Mouse (Mus musculus) embryonic facial prominence, embryonic 11.5 days (tissue): ENCODE results near the gene Tbx1. TPM values are rescaled to one million over a fixed set of nuclear protein-coding genes. Genes with fewer than 3 reads are reported as not detected.

Experiments
- ATAC-seq: fragments of 200-750 bp; cut with Nextera tagmentation; replicated peaks from 2 replicates; pipeline ENCODE4 v1.8.0; 2017; ENCODE audit warnings: low read depth; ENCODE audit not compliant: insufficient number of reproducible peaks, low FRiP score, low TSS enrichment
- DNase-seq: peaks from one replicate; pipeline ENCODE4 v3.0.0-alpha.2; 2015; ENCODE audit warnings: low spot score
- H3K27ac ChIP-seq: fragments of 300-500 bp; sonication (generic); replicated peaks from 2 replicates; pipeline ENCODE4 v1.5.1; 2014; ENCODE audit warnings: mild to moderate bottlenecking, low read depth, low read length, control low read depth
- H3K27me3 ChIP-seq: fragments of 300-500 bp; sonication (generic); 2 replicates; pipeline ENCODE4 v1.6.1; 2014; ENCODE audit warnings: mild to moderate bottlenecking, low read length, moderate library complexity, mixed read lengths; ENCODE audit not compliant: control insufficient read depth, insufficient read depth
- H3K36me3 ChIP-seq: fragments of 300-500 bp; sonication (generic); replicated peaks from 2 replicates; pipeline ENCODE4 v1.6.1; 2014; ENCODE audit warnings: low read depth, mild to moderate bottlenecking, low read length, moderate library complexity, mixed read lengths; ENCODE audit not compliant: control insufficient read depth, insufficient read depth
- H3K4me1 ChIP-seq: fragments of 300-500 bp; sonication (generic); 2 replicates; pipeline ENCODE4 v1.6.1; 2014; ENCODE audit warnings: low read length, mixed read lengths; ENCODE audit not compliant: control insufficient read depth, insufficient read depth
- H3K4me2 ChIP-seq: fragments of 300-500 bp; sonication (generic); 2 replicates; pipeline ENCODE4 v1.6.1; 2014; ENCODE audit warnings: low read depth, mild to moderate bottlenecking, control low read depth, low read length, moderate library complexity
- H3K4me3 ChIP-seq: fragments of 300-500 bp; sonication (generic); 2 replicates; pipeline ENCODE4 v1.5.1; 2014; ENCODE audit warnings: low read depth, low read length, control low read depth
- H3K9ac ChIP-seq: fragments of 300-500 bp; sonication (generic); replicated peaks from 2 replicates; pipeline ENCODE4 v1.6.1; 2014; ENCODE audit warnings: mild to moderate bottlenecking, control low read depth, low read length
- H3K9me3 ChIP-seq: fragments of 300-500 bp; sonication (generic); replicated peaks from 2 replicates; pipeline ENCODE4 v1.6.1; 2016; ENCODE audit warnings: mild to moderate bottlenecking, low read length, inconsistent platforms, mixed read lengths; ENCODE audit not compliant: control insufficient read depth
- WGBS: fragments of 180-500 bp; shearing (Covaris S2); extraction: QIAGEN DNeasy Blood & Tissue Kit; methylation state at CpG from one replicate; pipeline ENCODE4 v1.1.7; 2014; 5-methylcytosine and 5-hydroxymethylcytosine counted together
- polyA plus RNA-seq: library from polyadenylated mRNA; unstranded; fragments of >200 nt; fragmentation: Nextera tagmentation; extraction: Ambion mirVana; gene quantifications from 2 replicates; pipeline ENCODE4 v1.2.1, GENCODE M21; 2014

Gene Tbx1
- polyA plus RNA-seq, 1 experiment from 2014 or later = 6.3 TPM

DNA sequence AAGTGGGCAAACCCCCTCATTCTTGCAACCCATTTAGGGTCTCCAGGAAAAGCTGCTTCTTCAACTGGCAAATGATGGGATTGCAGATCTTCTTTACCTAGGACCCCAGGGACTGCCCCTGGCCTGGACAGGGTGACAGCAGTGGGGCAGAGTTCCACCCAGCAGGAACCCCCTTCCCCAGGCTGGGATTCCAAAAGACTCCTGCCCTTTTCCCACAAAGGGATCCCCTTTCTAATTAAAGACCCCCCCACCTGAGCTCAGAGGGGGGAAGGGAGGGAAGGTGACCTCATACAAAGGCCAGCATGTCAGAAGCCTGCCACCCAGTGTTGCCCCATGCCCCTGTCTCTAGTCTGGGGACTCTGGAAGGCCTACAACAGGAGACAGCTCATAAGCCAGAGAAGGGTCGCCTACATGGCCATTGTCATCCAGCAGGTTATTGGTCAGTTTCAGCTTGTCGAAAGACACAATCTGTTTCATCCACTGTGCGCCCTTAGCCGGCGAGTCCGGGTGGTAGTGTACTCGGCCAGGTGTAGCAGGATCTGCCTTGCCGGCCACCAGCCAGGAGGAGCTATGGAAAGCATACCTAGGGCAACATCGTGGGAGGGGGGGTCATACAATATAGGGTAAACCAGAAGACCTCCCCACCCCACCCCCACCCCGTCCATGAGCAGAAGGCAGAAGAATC, 6.7 kb downstream of the Tbx1 start:
- WGBS = 19% methylated on average over 10 of the region's 10 CpGs
- ATAC-seq (no peak), DNase-seq (no peak)
- Histone ChIP-seq H3K4me3 (no peak overlapping the region), H3K9ac (no peak overlapping the region), H3K4me1 (peaks cover 24% of the 10 kb centered on the region), H3K27ac (no peak overlapping the region), H3K4me2 (no peak overlapping the region), H3K27me3 (peaks cover 89% of the 10 kb centered on the region), H3K9me3 (no peaks in the 10 kb centered on the region), H3K36me3 (no peaks in the 10 kb centered on the region)

DNA sequence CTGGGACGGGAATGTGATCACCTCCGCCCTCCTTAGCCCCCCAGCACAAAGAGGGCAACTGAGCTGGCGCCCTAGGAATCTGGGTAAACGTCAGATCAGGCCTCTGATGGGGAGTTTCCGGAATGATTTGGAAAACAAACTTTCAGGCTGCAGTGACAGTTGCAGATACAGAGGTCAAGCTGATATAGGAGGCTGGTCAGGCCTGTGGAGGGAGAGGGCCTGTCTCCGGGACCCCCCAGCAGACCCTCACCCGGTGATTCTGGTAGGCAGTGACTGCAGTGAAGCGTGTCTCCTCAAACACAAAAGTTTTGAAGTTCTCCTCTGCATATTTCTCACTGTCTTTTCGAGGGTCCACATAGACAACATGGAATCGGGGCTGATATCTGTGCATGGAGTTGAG, 7.3 kb downstream of the Tbx1 start:
- ATAC-seq = no peak
- Histone ChIP-seq H3K27ac (no peak overlapping the region), H3K27me3 (peaks cover 87% of the 10 kb centered on the region), H3K4me2 (no peak overlapping the region; the same call in 1 of the 2 replicates), H3K9me3 (no peaks in the 10 kb centered on the region), H3K36me3 (no peaks in the 10 kb centered on the region), H3K9ac (no peak overlapping the region), H3K4me3 (no peak overlapping the region), H3K4me1 (peaks cover 18% of the 10 kb centered on the region)
- no peak for DNase-seq
- 12% methylated on average over 10 of the region's 10 CpGs for WGBS

DNA sequence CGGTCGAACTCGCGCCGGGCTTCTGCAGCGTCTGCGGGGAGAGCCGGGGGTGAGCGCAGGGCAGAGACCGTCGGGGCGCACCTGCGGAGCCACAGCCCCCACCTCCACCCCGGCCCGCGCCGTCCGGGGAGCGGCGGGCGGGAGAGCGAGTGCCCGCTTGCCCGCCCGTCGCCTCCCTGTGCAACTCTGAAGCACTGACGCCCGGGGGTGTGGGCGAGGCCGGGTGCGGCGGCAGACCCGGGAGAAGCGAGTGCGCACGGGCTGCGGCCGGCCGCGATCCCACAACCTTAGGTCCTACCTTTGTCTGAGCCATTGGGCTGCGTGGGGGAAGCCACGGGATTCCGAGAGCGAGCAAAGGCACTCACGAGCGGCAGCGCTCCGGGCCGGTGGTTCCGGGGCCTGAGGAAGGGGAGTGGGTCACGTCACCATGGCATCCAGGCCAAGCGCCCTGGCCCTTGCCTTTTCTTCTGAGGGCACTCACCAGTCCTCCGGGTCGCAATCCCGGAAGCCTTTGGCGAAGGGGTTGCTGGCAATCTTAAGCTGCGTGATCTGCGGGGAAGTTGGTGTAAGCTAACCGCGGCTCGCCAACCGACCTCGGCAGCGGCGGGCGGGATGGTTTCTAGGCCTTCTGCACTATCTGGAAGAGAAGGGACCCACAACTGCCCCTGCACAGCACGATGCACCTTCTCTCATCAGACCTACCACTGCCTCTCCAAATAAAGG, 7.9 kb downstream of the Tbx1 start:
- Histone ChIP-seq H3K4me1 (peaks cover 17% of the 10 kb centered on the region), H3K9me3 (no peaks in the 10 kb centered on the region), H3K27me3 (peaks cover 82% of the 10 kb centered on the region), H3K9ac (peak overlapping the region; percentile 52), H3K4me2 (peak overlapping the region; percentile 56), H3K4me3 (peak overlapping the region; percentile 30), H3K27ac (no peak overlapping the region), H3K36me3 (no peaks in the 10 kb centered on the region)
- no peak for ATAC-seq
- DNase-seq = peak; percentile 38
- WGBS = under 1% methylated on average over 61 of the region's 67 CpGs

DNA sequence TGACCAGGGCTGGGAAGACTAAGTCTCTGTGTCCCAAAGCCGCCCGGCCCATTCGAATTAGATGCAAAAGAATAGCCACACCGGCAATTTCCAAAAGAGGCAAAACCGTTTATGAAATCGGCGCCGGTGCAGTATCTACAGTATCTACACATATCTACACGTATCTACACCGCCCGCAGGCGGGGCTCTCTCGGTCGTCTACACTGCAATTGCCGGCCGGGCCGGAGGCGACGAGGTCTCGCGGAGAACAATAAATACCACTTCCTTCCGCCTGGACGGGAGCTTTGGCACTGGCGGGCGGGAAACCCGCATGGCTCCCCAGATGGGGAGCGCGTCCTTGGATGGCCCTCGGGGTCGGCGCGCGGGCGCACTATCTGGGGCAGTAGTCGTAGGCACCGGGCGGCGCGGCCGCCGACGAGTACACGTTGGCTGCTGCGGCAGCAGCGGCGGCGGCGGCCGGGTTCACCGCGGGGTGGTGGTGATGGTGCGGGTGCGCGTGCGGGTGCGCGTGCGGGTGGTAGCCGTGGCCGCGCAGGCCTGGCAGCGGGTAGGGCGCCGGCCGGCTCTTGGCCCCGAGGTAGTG, 8.8 kb downstream of the Tbx1 start:
- WGBS = 1% methylated on average over 53 of the region's 66 CpGs
- H3K4me2 ChIP-seq = peak overlapping the region; percentile 56
- no peaks in the 10 kb centered on the region for H3K9me3 ChIP-seq
- H3K9ac ChIP-seq = peak overlapping the region; percentile 52
- H3K27me3 ChIP-seq = peaks cover 77% of the 10 kb centered on the region
- no peaks in the 10 kb centered on the region for H3K36me3 ChIP-seq
- H3K27ac ChIP-seq = no peak overlapping the region; the same call in 1 of the 2 replicates
- ATAC-seq = no peak
- peaks cover 17% of the 10 kb centered on the region for H3K4me1 ChIP-seq
- DNase-seq = peak; percentile 42
- H3K4me3 ChIP-seq = peak overlapping the region; percentile 30

DNA sequence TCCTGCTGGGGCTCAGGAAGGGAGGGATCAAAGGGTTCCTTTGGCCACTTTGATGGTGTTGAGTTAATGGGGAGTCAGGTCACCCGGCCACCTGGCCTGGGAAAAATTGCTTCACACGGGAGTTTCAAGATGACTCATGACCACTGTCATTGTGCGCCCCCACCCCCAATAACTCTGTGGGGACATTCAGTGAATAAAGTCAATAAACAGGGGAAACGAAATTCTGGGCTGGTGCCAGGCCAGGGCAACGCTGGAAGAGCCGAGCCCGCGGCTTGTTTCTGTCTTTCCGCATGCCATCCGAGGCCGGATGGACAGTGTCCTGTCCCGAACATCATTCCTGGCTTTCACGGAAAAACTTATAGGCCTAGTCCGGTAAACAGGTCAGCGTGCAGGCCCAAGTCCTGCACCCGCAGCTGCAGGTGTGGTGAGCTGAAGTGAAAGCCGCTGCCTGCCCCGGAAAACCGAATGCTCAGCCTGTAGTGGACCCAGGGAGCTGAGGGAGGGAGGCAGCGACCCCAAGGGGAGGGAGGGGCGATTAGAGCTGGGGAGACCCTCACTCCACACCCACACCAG, 9.3 kb downstream of the Tbx1 start:
- Histone ChIP-seq H3K4me2 (peak overlapping the region; percentile 56), H3K4me3 (peak overlapping the region; percentile 30), H3K36me3 (no peaks in the 10 kb centered on the region), H3K9me3 (no peaks in the 10 kb centered on the region), H3K27me3 (peaks cover 71% of the 10 kb centered on the region), H3K27ac (no peak overlapping the region), H3K9ac (peak overlapping the region; percentile 18; the same call in 1 of the 2 replicates), H3K4me1 (peaks cover 12% of the 10 kb centered on the region)
- 2% methylated on average over 21 of the region's 21 CpGs for WGBS
- DNase-seq (no peak), ATAC-seq (no peak)

DNA sequence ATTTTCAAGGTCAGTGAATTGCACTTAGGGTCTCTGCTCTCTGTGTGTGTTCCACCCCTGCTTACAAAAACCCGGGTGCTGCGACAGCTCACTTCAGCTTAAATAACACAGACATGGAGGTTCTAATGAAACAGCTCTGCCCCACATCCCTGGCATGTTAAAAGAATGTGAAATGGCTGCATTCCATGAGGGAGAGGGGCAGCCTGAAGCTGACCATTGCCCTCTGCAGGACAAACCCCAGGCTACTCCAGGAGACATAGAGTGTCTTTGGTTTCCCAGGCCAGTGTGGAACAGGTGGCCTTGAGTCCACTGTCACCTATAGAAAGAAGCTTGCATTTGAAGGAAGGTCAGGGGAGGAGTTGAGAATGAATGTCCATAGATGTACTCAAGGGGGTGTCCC, 10.1 kb downstream of the Tbx1 start:
- no peak overlapping the region for H3K27ac ChIP-seq
- no peak overlapping the region for H3K9ac ChIP-seq
- H3K36me3 ChIP-seq = no peaks in the 10 kb centered on the region
- 17% methylated on average over 2 of the region's 2 CpGs for WGBS
- no peak overlapping the region for H3K4me3 ChIP-seq
- peaks cover 64% of the 10 kb centered on the region for H3K27me3 ChIP-seq
- ATAC-seq = no peak
- DNase-seq = no peak
- no peaks in the 10 kb centered on the region for H3K9me3 ChIP-seq
- peaks cover 12% of the 10 kb centered on the region for H3K4me1 ChIP-seq
- no peak overlapping the region; the same call in 1 of the 2 replicates for H3K4me2 ChIP-seq

DNA sequence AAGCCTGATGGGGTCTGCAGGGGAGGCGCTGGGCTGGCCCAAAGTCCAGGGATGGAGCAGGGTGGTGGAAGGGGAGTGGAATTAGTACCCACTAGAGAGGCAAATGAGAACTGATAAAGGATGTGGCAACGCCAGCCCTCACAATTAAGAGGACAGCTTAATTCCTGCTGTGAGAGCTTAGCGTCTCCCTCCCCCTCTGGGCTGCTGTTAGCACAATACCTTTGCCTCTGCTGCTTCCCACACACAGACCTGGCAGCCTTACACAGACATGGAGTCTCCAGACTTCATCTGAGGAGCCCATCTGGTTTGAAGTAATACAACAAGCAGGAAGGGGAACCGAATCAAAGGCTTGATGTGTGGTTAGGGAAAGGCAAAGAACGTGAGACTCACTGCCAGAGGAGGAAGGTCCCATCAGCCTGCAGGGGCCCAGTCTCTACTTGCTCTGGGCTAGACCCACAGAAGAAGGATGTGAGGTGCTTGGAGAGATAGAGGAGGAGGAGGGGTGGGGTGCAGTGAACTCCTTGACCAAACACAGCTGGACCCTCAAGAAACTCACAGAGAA, 12.8 kb downstream of the Tbx1 start:
- no peak overlapping the region for H3K4me3 ChIP-seq
- 13% methylated on average over 5 of the region's 5 CpGs for WGBS

More for the DNA sequence above, 12.8 kb downstream of the Tbx1 start:
- Histone ChIP-seq H3K36me3 (no peaks in the 10 kb centered on the region), H3K4me2 (no peak overlapping the region), H3K27me3 (peaks cover 38% of the 10 kb centered on the region), H3K4me1 (peaks cover 12% of the 10 kb centered on the region), H3K9me3 (no peaks in the 10 kb centered on the region), H3K27ac (no peak overlapping the region), H3K9ac (0 out of 2 replicates have a peak overlapping the region, but pooled peaks have one; percentile 9)
- 0 out of 2 replicates have a peak, but pooled peaks have one; percentile 14 for ATAC-seq
- DNase-seq = peak; percentile 49
